Mouse (Mus musculus): ENCODE results near the gene Sez6l. TPM values are rescaled to one million over a fixed set of nuclear protein-coding genes. Genes with fewer than 3 reads are reported as not detected.
"Not testable (repeated sequence)": the region's sequence is repeated elsewhere in the genome, so short reads cannot be mapped to it uniquely, and the experiment has no call there.

The Sez6l gene
- polyA plus RNA-seq, 1 experiment from 2014 or later = 46.3 TPM

DNA sequence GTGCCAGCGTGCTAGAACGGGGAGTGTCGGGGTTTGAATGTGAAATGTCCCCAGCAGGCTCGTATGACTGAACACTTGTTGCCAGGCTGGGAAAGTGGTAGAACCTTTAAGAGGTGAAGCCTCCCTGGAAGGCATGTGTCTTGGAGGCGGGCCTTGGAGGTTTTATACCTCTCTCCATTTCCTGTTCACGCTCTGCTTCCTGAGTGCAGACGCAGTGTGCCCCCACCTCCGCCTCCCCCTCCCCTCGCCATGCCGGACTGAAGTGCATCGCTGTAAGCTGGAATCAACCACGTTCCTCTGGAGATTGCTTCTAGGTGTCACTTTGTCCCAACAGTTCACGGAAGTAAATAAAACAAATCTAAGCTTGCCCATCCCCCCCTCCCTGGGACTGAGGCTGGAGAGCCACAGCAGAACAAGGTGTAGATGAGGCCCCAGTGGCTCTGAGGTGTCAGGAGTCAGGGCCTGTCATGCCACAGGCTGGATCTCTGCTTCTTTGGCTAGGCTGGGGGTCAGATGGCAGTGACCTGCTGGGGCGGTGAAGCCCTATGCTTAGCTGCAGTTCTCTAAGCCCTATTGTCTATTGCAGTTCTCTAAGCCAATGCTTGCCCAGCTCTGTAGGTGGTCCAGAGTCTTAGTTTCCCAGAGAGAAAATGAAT is 145.7 kb downstream of the Sez6l start:
- 15% methylated on average over 14 of the region's 14 CpGs for WGBS
- no peak for DNase-seq

DNA sequence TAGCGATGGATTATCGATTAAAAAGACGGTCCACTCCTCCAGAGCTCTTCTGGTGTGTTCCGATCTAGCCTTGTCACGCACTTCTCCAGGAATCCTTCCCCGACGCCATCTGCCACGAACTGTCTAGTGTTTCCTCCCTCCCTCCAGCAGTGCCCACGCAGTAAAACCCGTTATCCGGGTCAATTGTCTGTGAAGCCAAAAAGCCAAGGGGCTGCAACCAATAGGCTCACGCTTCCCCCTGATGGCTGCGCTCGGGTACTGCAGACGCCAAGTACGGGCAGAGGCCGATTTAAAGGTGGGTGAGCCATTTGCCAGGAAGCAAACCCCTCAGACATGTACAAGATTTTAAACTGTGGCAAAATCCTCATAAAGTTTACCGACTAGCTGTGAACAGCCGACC is 148.0 kb downstream of the Sez6l start:
- 11% methylated on average over 19 of the region's 19 CpGs for WGBS
- Histone ChIP-seq H3K4me1 (ENCODE audit: control insufficient read depth, insufficient read depth, low read length) (peaks cover 4% of the 10 kb centered on the region), H3K4me3 (replicated peaks; ENCODE audit: low read depth, low read length) (no peak overlapping the region), H3K9me3 (ENCODE audit: control insufficient read depth, low read length) (no peaks in the 10 kb centered on the region), H3K9ac (replicated peaks; ENCODE audit: low read length) (no peak overlapping the region; the same call in 1 of the 2 replicates), H3K36me3 (ENCODE audit: control insufficient read depth, insufficient read depth, low read length) (no peaks in the 10 kb centered on the region), H3K27me3 (ENCODE audit: control insufficient read depth, insufficient read depth, low read length) (peaks cover 9% of the 10 kb centered on the region; the same call in 1 of the 2 replicates), H3K27ac (replicated peaks; ENCODE audit: low read depth, low read length) (peak overlapping the region; percentile 20), H3K4me2 (ENCODE audit: low read length) (peak overlapping the region; percentile 37)
- ATAC-seq (ENCODE audit: low FRiP score, low TSS enrichment) (peak; percentile 32; the same call in 1 of the 2 replicates), DNase-seq (peak; percentile 92)

More for the DNA sequence above, 145.7 kb downstream of the Sez6l start:
- Histone ChIP-seq H3K27me3 (ENCODE audit: control insufficient read depth, insufficient read depth, low read length) (peaks cover 5% of the 10 kb centered on the region; the same call in 1 of the 2 replicates), H3K27ac (replicated peaks; ENCODE audit: low read depth, low read length) (no peak overlapping the region), H3K4me3 (replicated peaks; ENCODE audit: low read depth, low read length) (no peak overlapping the region), H3K36me3 (ENCODE audit: control insufficient read depth, insufficient read depth, low read length) (0 out of 2 replicates have a peak, but pooled peaks cover 2% of the 10 kb centered on the region), H3K4me1 (ENCODE audit: control insufficient read depth, insufficient read depth, low read length) (peaks cover 4% of the 10 kb centered on the region), H3K4me2 (ENCODE audit: low read length) (no peak overlapping the region), H3K9me3 (ENCODE audit: control insufficient read depth, low read length) (no peaks in the 10 kb centered on the region), H3K9ac (replicated peaks; ENCODE audit: low read length) (no peak overlapping the region)
- ATAC-seq (ENCODE audit: low FRiP score, low TSS enrichment) = no peak

DNA sequence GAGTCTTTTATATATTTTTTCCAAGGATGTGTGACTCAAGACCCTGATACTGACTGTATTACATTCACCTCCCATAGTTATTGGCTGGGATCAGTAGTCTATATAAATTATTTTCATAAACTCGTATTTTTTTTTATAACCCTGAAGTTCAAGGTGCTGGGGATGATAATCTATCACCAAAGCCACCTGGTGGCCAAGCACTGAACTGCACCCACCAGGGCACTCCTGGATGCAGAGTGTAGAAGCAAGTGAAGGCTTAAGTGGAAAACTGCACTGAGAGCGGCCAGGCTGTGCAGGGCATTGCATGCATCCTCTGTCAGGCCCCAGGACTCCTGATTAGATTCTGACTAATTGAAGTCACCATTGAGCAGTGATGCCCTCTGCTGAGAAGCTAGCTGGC is 149.7 kb downstream of the Sez6l start:
- H3K27me3 ChIP-seq (ENCODE audit: control insufficient read depth, insufficient read depth, low read length) = peaks cover 15% of the 10 kb centered on the region; the same call in 1 of the 2 replicates
- H3K9ac ChIP-seq (replicated peaks; ENCODE audit: low read length) = no peak overlapping the region
- H3K4me1 ChIP-seq (ENCODE audit: control insufficient read depth, insufficient read depth, low read length) = no peaks in the 10 kb centered on the region
- no peak overlapping the region for H3K4me2 ChIP-seq (ENCODE audit: low read length)
- no peak overlapping the region for H3K4me3 ChIP-seq (replicated peaks; ENCODE audit: low read depth, low read length)
- H3K9me3 ChIP-seq (ENCODE audit: control insufficient read depth, low read length) = no peaks in the 10 kb centered on the region
- peak; percentile 90 for DNase-seq
- H3K36me3 ChIP-seq (ENCODE audit: control insufficient read depth, insufficient read depth, low read length) = no peaks in the 10 kb centered on the region; the same call in 1 of the 2 replicates
- H3K27ac ChIP-seq (replicated peaks; ENCODE audit: low read depth, low read length) = no peak overlapping the region
- no peak for ATAC-seq (ENCODE audit: low FRiP score, low TSS enrichment)
- WGBS = 28% methylated on average over 2 of the region's 2 CpGs

DNA sequence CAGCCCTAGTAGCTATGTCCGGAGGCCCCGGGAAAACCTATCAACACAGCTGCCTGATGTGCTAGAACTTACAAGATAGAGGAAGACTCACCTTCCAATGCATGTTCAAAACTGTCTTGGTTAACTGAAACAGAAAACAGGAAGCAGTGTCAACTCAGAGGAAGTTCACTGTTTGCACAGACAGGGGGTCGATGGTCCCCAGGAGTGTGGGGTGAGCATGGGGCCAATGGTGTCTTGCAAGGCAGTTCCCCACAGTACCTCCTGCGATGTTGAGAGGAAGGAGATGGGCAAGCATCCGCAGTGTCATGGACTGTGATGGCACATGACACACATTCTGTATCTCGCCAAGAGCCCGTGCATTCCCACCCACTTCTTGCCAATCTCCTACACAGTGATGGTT is 150.3 kb downstream of the Sez6l start:
- no peaks in the 10 kb centered on the region for H3K9me3 ChIP-seq (ENCODE audit: control insufficient read depth, low read length)
- 93% methylated on average over 7 of the region's 7 CpGs for WGBS
- ATAC-seq (ENCODE audit: low FRiP score, low TSS enrichment) (no peak), DNase-seq (no peak)
- no peak overlapping the region for H3K4me3 ChIP-seq (replicated peaks; ENCODE audit: low read depth, low read length)
- H3K4me2 ChIP-seq (ENCODE audit: low read length) = no peak overlapping the region
- peaks cover 3% of the 10 kb centered on the region for H3K36me3 ChIP-seq (ENCODE audit: control insufficient read depth, insufficient read depth, low read length)
- no peak overlapping the region for H3K9ac ChIP-seq (replicated peaks; ENCODE audit: low read length)
- H3K4me1 ChIP-seq (ENCODE audit: control insufficient read depth, insufficient read depth, low read length) = no peaks in the 10 kb centered on the region
- peaks cover 15% of the 10 kb centered on the region; the same call in 1 of the 2 replicates for H3K27me3 ChIP-seq (ENCODE audit: control insufficient read depth, insufficient read depth, low read length)
- no peak overlapping the region for H3K27ac ChIP-seq (replicated peaks; ENCODE audit: low read depth, low read length)

DNA sequence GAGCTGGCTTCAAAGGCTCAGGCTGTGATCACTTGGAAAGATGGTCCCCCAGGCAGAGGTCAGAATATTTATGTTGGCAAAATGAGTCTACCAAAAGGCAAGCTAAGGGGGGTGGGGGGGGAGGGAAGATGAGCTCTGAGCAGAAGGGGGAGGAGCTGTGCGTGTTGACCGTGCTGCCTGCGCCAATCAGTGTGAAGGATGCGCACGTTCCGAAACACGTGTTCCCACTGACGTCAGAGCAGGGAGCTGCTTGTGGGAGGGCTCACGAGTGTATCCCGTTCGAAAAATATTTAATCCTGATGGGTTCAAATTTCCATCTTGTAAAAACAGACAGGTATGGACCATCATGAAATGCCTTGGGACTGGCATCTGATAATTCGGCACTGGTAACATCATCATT is 157.4 kb downstream of the Sez6l start:
- Histone ChIP-seq H3K4me1 (ENCODE audit: control insufficient read depth, insufficient read depth, low read length) (peaks cover 20% of the 10 kb centered on the region), H3K36me3 (ENCODE audit: control insufficient read depth, insufficient read depth, low read length) (peaks cover 18% of the 10 kb centered on the region), H3K4me3 (replicated peaks; ENCODE audit: low read depth, low read length) (no peak overlapping the region), H3K9me3 (ENCODE audit: control insufficient read depth, low read length) (no peaks in the 10 kb centered on the region), H3K9ac (replicated peaks; ENCODE audit: low read length) (no peak overlapping the region), H3K27me3 (ENCODE audit: control insufficient read depth, insufficient read depth, low read length) (peaks cover 27% of the 10 kb centered on the region; the same call in 1 of the 2 replicates), H3K27ac (replicated peaks; ENCODE audit: low read depth, low read length) (no peak overlapping the region), H3K4me2 (ENCODE audit: low read length) (no peak overlapping the region)
- DNase-seq (peak; percentile 57), ATAC-seq (ENCODE audit: low FRiP score, low TSS enrichment) (no peak)
- 35% methylated on average over 12 of the region's 12 CpGs for WGBS

DNA sequence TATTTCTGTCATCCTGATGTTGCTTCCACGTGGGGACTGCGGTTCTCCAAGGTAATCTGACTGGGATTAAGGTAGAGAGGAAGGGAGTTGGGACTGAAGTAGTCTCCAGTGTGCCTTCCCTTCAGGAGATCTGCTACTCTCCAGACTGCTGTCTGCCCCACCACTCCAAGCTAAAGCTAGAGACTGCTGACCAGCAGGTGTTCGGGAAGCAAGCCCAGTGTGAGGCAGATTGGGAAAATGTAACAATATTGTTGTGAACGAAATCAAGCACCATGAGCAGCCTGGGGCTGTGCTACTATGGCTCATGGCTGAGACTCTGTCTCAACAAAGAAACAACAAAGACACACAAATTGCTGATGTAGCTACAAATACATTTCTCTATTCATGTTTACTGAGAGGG is 159.0 kb downstream of the Sez6l start:
- Histone ChIP-seq H3K9me3 (ENCODE audit: control insufficient read depth, low read length) (no peaks in the 10 kb centered on the region), H3K4me3 (replicated peaks; ENCODE audit: low read depth, low read length) (no peak overlapping the region), H3K9ac (replicated peaks; ENCODE audit: low read length) (no peak overlapping the region), H3K4me1 (ENCODE audit: control insufficient read depth, insufficient read depth, low read length) (peaks cover 20% of the 10 kb centered on the region), H3K27ac (replicated peaks; ENCODE audit: low read depth, low read length) (0 out of 2 replicates have a peak overlapping the region, but pooled peaks have one; percentile 45), H3K36me3 (ENCODE audit: control insufficient read depth, insufficient read depth, low read length) (peaks cover 18% of the 10 kb centered on the region), H3K27me3 (ENCODE audit: control insufficient read depth, insufficient read depth, low read length) (peaks cover 24% of the 10 kb centered on the region; the same call in 1 of the 2 replicates), H3K4me2 (ENCODE audit: low read length) (no peak overlapping the region)
- no peak for ATAC-seq (ENCODE audit: low FRiP score, low TSS enrichment)
- no peak for DNase-seq
- 37% methylated on average over 4 of the region's 4 CpGs for WGBS

DNA sequence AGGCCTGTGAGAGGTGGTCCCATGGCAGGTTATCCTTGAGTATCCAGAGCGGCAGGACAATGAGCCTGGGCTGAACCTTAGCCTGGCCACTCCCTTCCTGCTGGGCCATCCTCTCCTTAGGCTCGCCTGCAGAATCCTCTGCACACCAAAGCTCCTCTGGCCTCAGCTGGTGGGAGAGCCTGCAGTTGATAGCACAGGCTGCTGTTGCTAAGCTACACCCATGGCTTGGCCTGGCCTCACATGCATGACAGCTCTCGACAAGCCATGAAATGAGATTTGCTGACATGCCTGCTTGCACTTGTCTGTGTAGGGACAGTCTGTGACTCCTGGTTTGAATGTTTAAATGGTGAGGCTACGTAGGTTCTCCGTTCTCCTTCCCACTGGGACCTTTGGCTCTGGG is 160.3 kb downstream of the Sez6l start:
- H3K4me1 ChIP-seq (ENCODE audit: control insufficient read depth, insufficient read depth, low read length) = peaks cover 30% of the 10 kb centered on the region
- H3K36me3 ChIP-seq (ENCODE audit: control insufficient read depth, insufficient read depth, low read length) = peaks cover 15% of the 10 kb centered on the region
- peak; percentile 78 for DNase-seq
- H3K27me3 ChIP-seq (ENCODE audit: control insufficient read depth, insufficient read depth, low read length) = peaks cover 16% of the 10 kb centered on the region; the same call in 1 of the 2 replicates
- no peak overlapping the region for H3K4me3 ChIP-seq (replicated peaks; ENCODE audit: low read depth, low read length)
- peak; percentile 72 for ATAC-seq (ENCODE audit: low FRiP score, low TSS enrichment)
- no peak overlapping the region for H3K9ac ChIP-seq (replicated peaks; ENCODE audit: low read length)
- no peak overlapping the region for H3K4me2 ChIP-seq (ENCODE audit: low read length)
- WGBS = 7% methylated on average over 5 of the region's 5 CpGs
- H3K9me3 ChIP-seq (ENCODE audit: control insufficient read depth, low read length) = no peaks in the 10 kb centered on the region
- peak overlapping the region; percentile 81 for H3K27ac ChIP-seq (replicated peaks; ENCODE audit: low read depth, low read length)

DNA sequence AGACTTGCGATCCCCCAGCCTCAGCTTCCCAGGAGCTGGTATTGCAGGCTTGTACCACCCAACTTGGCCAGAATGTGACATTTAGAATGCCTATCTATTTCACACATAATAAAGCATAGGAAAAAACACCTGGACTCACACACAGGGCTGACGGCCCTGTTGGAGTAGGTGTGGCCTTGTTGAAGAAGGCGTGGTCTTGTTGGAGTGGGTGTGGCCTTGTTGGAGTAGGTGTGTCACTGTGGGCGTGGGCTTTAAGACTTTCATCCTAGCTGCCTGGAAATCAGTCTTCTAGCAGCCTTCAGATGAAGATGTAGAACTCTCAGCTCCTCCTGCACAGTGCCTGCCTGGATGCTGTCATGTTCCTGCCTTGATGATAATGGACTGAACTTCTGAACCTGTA is 164.2 kb downstream of the Sez6l start:
- not testable (repeated sequence) for H3K4me2 ChIP-seq (ENCODE audit: low read length); H3K27me3 ChIP-seq (ENCODE audit: control insufficient read depth, insufficient read depth, low read length); H3K9ac ChIP-seq (replicated peaks; ENCODE audit: low read length); ATAC-seq (ENCODE audit: low FRiP score, low TSS enrichment); DNase-seq; H3K4me3 ChIP-seq (replicated peaks; ENCODE audit: low read depth, low read length); H3K9me3 ChIP-seq (ENCODE audit: control insufficient read depth, low read length); H3K36me3 ChIP-seq (ENCODE audit: control insufficient read depth, insufficient read depth, low read length)
- 87% methylated on average over 4 of the region's 4 CpGs for WGBS
- H3K27ac ChIP-seq (replicated peaks; ENCODE audit: low read depth, low read length) = peak overlapping the region; percentile 85
- peaks cover 55% of the 10 kb centered on the region for H3K4me1 ChIP-seq (ENCODE audit: control insufficient read depth, insufficient read depth, low read length)
